Mouse (Mus musculus) left cerebral cortex, postnatal 4 days (tissue): ENCODE results near the gene Gpr155. TPM values are rescaled to one million over a fixed set of nuclear protein-coding genes. Genes with fewer than 3 reads are reported as not detected.
A peak's percentile ranks its signal among the peaks of the same experiment; 100 is the strongest.

Source experiments
- DNase-seq: peaks from one replicate; pipeline ENCODE4 v3.0.0-alpha.2; 2022
- intact Hi-C: fragments of 180-260 bp; cut with DNase I; formaldehyde crosslinking; loops from one replicate; pipeline ENCODE4 v1.15.1; 2025
- total RNA-seq, 2 experiments: library from RNA; stranded (reverse); gene quantifications; 2 replicates each; pipeline ENCODE4 v1.2.3; 2021

Gene Gpr155
- total RNA-seq, 2 experiments from 2014 or later = 22.9 to 23.6 TPM

GRCm38 (mm10) chr2:73389951-73390350, 3.6 kb upstream of the Gpr155 start:
- intact Hi-C loops = no loop called here
- no peak for DNase-seq

GRCm38 (mm10) chr2:73387806-73388205, 1.4 kb upstream of the Gpr155 start:
- intact Hi-C loops = no loop called here
- no peak for DNase-seq

- no peak for DNase-seq
- intact Hi-C loops = no loop called here
Measured at GRCm38 (mm10) chr2:73385641-73386355, 574 bp downstream of the Gpr155 start.

GRCm38 (mm10) chr2:73385172-73385571, 1.2 kb downstream of the Gpr155 start:
- intact Hi-C loops = no loop called here
- no peak for DNase-seq

GRCm38 (mm10) chr2:73380298-73380975, 5.9 kb downstream of the Gpr155 start:
- DNase-seq = no peak
- intact Hi-C loops = loop anchor here (5.0 kb wide), 1 partner anchor 68 kb away; the partner anchor contains the start of genes Cir1 and Scrn3

GRCm38 (mm10) chr2:73379656-73380055, 6.7 kb downstream of the Gpr155 start:
- DNase-seq = no peak
- intact Hi-C loops = loop anchor here (5.0 kb wide), 1 partner anchor 67 kb away; the partner anchor contains the start of genes Cir1 and Scrn3

- DNase-seq = no peak
- intact Hi-C loops = no loop called here
Measured at GRCm38 (mm10) chr2:73378326-73378725, 8.0 kb downstream of the Gpr155 start.

- DNase-seq = no peak
- intact Hi-C loops = no loop called here
Measured at GRCm38 (mm10) chr2:73371530-73372335, 14.6 kb downstream of the Gpr155 start.

- intact Hi-C loops = no loop called here
Measured at GRCm38 (mm10) chr2:73363448-73363847, 22.9 kb downstream of the Gpr155 start.

GRCm38 (mm10) chr2:73360536-73360935, 25.8 kb downstream of the Gpr155 start:
- intact Hi-C loops = no loop called here
- no peak for DNase-seq

More at GRCm38 (mm10) chr2:73363448-73363847, 22.9 kb downstream of the Gpr155 start:
- DNase-seq = no peak

GRCm38 (mm10) chr2:73359941-73360340, 26.4 kb downstream of the Gpr155 start:
- DNase-seq = no peak
- intact Hi-C loops = no loop called here

- intact Hi-C loops = no loop called here
Measured at GRCm38 (mm10) chr2:73357004-73357403, 29.4 kb downstream of the Gpr155 start.

GRCm38 (mm10) chr2:73351927-73352374, 34.4 kb downstream of the Gpr155 start:
- intact Hi-C loops = no loop called here
- DNase-seq = no peak

More at GRCm38 (mm10) chr2:73357004-73357403, 29.4 kb downstream of the Gpr155 start:
- DNase-seq = peak; percentile 12

- DNase-seq = no peak
- intact Hi-C loops = no loop called here
Measured at GRCm38 (mm10) chr2:73351496-73351895, 34.9 kb downstream of the Gpr155 start.

- intact Hi-C loops = no loop called here
- no peak for DNase-seq
Measured at GRCm38 (mm10) chr2:73348221-73348620, 38.2 kb downstream of the Gpr155 start.

- DNase-seq = no peak
- intact Hi-C loops = no loop called here
Measured at GRCm38 (mm10) chr2:73347766-73348165, 38.6 kb downstream of the Gpr155 start.

GRCm38 (mm10) chr2:73347136-73347535, 39.2 kb downstream of the Gpr155 start:
- intact Hi-C loops = no loop called here

GRCm38 (mm10) chr2:73346345-73347086, 39.9 kb downstream of the Gpr155 start:
- intact Hi-C loops = no loop called here
- peak; percentile 48 for DNase-seq

More at GRCm38 (mm10) chr2:73347136-73347535, 39.2 kb downstream of the Gpr155 start:
- no peak for DNase-seq

- no peak for DNase-seq
- intact Hi-C loops = no loop called here
Measured at GRCm38 (mm10) chr2:73345204-73345603, 41.2 kb downstream of the Gpr155 start.

GRCm38 (mm10) chr2:73343701-73344100, 42.7 kb downstream of the Gpr155 start:
- intact Hi-C loops = no loop called here
- no peak for DNase-seq
